Mouse (Mus musculus) midbrain, embryonic 16.5 days (tissue): ENCODE data around the gene Lctl. TPM values are rescaled to one million over a fixed set of nuclear protein-coding genes. Genes with fewer than 3 reads are reported as not detected.
"Not testable (repeated sequence)": the region's sequence is repeated elsewhere in the genome, so short reads cannot be mapped to it uniquely, and the experiment has no call there.

ENCODE experiments used
- ATAC-seq: fragments of 200-750 bp; cut with Nextera tagmentation; 2 replicates; pipeline ENCODE4 v1.8.0; 2017; ENCODE audit warnings: moderate TSS enrichment
- H3K27ac ChIP-seq: fragments of 300-500 bp; sonication (generic); 2 replicates; pipeline ENCODE4 v1.5.1; 2014; ENCODE audit warnings: mild to moderate bottlenecking, low read length, mixed read lengths
- H3K27me3 ChIP-seq: fragments of 300-500 bp; sonication (generic); 2 replicates; pipeline ENCODE4 v1.6.1; 2014; ENCODE audit warnings: low read depth, low read length, mixed read lengths; ENCODE audit not compliant: control insufficient read depth, insufficient read depth
- H3K36me3 ChIP-seq: fragments of 300-500 bp; sonication (generic); 2 replicates; pipeline ENCODE4 v1.6.1; 2014; ENCODE audit warnings: mild to moderate bottlenecking, low read length, moderate library complexity, mixed read lengths; ENCODE audit not compliant: control insufficient read depth, insufficient read depth
- H3K4me1 ChIP-seq: fragments of 300-500 bp; sonication (generic); 2 replicates; pipeline ENCODE4 v1.6.1; 2014; ENCODE audit warnings: mild to moderate bottlenecking, low read length, mixed read lengths; ENCODE audit not compliant: control insufficient read depth, insufficient read depth
- H3K4me2 ChIP-seq: fragments of 300-500 bp; sonication (generic); 2 replicates; pipeline ENCODE4 v1.6.1; 2014; ENCODE audit warnings: mild to moderate bottlenecking, low read length, mixed read lengths
- H3K4me3 ChIP-seq: fragments of 300-500 bp; sonication (generic); 2 replicates; pipeline ENCODE4 v1.5.1; 2014; ENCODE audit warnings: low read depth, mild to moderate bottlenecking, low read length, moderate library complexity, mixed read lengths
- H3K9ac ChIP-seq: fragments of 300-500 bp; sonication (generic); 2 replicates; pipeline ENCODE4 v1.6.1; 2014; ENCODE audit warnings: low read depth, low read length, mixed read lengths
- H3K9me3 ChIP-seq: fragments of 300-500 bp; sonication (generic); replicated peaks from 2 replicates; pipeline ENCODE4 v1.6.1; 2014; ENCODE audit warnings: mild to moderate bottlenecking, low read length, mixed read lengths; ENCODE audit not compliant: control insufficient read depth, poor library complexity, severe bottlenecking
- WGBS: fragments of 180-500 bp; shearing (Covaris S2); extraction: QIAGEN DNeasy Blood & Tissue Kit; methylation state at CpG from one replicate; pipeline ENCODE4 v1.1.7; 2014; 5-methylcytosine and 5-hydroxymethylcytosine counted together
- polyA plus RNA-seq: library from polyadenylated mRNA; unstranded; fragments of >200 nt; fragmentation: Nextera tagmentation; extraction: Ambion mirVana; gene quantifications from 2 replicates; pipeline ENCODE4 v1.2.1, GENCODE M21; 2015

Gene Lctl
- polyA plus RNA-seq, 1 experiment from 2014 or later = not detected

DNA sequence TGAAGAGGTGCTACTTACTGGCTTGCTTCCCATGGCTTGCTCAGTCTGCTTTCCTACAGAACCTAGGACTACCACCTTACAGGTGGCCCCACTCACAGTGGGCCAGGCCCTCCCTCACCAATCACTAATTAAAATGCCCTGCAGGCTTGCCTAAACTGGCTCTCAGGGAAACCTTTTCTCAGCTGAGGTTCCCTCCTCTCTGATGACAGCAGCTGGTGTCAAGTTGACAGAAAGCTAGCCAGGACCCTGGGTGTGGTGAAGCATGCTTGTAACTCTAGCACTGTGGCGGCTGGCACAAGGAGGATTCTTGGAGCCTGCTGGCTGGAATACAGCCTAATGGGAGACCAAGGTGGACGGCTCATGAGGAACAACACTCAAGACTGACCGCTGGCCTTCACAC lies 8.4 kb downstream of the Lctl start:
- Histone ChIP-seq H3K4me2 (no peak overlapping the region), H3K27me3 (no peaks in the 10 kb centered on the region), H3K4me3 (no peak overlapping the region), H3K27ac (no peak overlapping the region), H3K4me1 (no peaks in the 10 kb centered on the region), H3K9ac (no peak overlapping the region), H3K9me3 (no peaks in the 10 kb centered on the region), H3K36me3 (no peaks in the 10 kb centered on the region)
- no peak for ATAC-seq
- WGBS = 83% methylated on average over 3 of the region's 3 CpGs

DNA sequence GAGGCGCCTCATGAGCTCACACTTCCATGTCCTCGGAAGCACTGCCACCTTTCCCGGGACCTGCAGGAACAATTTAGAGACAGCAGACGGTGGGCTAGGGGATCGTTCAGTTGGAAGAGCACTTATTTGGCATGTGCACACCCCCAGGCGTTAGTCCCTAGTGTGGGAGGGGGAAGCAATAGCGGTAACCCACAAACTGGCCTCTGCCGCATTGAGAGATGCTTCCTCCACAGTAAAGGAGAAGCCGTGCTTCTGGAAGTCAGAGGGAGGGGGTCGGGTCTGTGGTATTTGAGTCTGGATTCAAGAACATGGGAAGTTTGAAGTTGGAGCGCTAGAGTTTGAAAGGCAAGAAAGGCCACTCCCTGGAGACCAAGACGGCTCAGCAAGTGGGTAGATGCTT lies 9.2 kb downstream of the Lctl start:
- 76% methylated on average over 11 of the region's 12 CpGs for WGBS
- no peaks in the 10 kb centered on the region for H3K27me3 ChIP-seq
- H3K27ac ChIP-seq = no peak overlapping the region
- H3K36me3 ChIP-seq = no peaks in the 10 kb centered on the region
- H3K9ac ChIP-seq = no peak overlapping the region
- H3K4me1 ChIP-seq = no peaks in the 10 kb centered on the region
- H3K4me2 ChIP-seq = no peak overlapping the region
- H3K4me3 ChIP-seq = no peak overlapping the region
- ATAC-seq = no peak
- no peaks in the 10 kb centered on the region for H3K9me3 ChIP-seq

DNA sequence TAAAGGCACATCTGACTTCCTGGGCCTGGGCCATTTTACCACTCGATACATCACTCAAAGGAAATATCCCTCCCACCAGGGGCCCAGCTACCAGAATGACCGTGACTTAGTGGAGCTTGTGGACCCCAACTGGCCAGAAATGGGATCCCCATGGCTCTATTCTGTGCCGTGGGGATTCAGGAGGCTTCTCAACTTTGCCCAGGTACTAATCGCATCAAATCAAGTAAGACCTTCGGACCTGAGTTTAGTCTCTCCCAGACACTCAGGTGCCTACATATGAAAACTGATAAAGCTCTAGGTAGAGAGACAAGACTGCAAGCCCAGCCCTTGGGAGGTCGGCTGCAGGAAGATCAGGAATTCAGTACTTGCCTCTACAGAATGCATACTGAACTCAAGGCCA lies 14.7 kb downstream of the Lctl start:
- no peaks in the 10 kb centered on the region for H3K36me3 ChIP-seq
- no peak overlapping the region for H3K27ac ChIP-seq
- no peaks in the 10 kb centered on the region for H3K27me3 ChIP-seq
- no peaks in the 10 kb centered on the region for H3K4me1 ChIP-seq
- no peak overlapping the region for H3K4me2 ChIP-seq
- no peak overlapping the region for H3K9ac ChIP-seq
- no peak overlapping the region for H3K4me3 ChIP-seq
- no peak for ATAC-seq
- no peaks in the 10 kb centered on the region for H3K9me3 ChIP-seq
- 85% methylated on average over 6 of the region's 6 CpGs for WGBS

DNA sequence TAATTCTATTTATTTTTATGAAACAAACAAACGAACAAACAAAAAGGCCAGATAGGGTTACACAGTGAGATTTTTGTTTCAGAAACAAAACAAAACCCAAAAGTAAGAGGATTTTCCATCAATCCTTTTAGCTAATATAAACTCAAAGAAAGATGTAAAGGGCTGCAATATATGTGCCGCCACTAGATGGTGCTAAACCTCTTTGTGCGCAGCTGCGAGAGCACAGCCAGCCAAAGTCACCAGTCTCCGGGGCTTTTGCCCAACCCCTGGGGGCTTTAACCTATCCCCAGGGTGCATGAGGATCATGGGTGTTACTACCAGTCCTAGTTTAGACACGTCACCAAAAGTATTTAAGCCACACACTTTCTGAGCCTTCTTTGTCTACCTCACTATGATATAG lies 21.9 kb downstream of the Lctl start:
- 6% methylated on average over 6 of the region's 6 CpGs for WGBS
- H3K4me3 ChIP-seq, H3K4me1 ChIP-seq, H3K27ac ChIP-seq, H3K9me3 ChIP-seq, ATAC-seq, H3K27me3 ChIP-seq, H3K36me3 ChIP-seq, H3K9ac ChIP-seq: not testable (repeated sequence)
- 0 out of 2 replicates have a peak overlapping the region, but pooled peaks have one; percentile 19 for H3K4me2 ChIP-seq

DNA sequence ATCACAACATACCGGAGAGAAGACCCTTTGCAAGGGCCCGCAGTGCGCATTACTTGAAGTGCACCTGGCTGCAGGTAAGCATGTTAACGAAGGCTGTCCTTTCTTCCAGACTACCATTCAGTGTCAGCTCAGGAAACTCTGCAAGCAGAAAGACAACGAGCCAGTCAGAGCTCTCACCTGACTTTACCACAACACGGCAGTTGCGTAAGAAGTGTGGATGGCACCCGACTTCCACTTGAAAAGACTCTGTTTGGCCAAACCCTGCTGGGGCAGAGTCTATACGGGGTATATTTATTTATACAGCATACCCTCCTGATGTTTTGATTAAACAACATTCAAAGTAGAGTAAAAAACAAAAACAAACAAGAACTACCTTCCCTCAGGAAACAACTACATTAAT lies 22.9 kb downstream of the Lctl start:
- Histone ChIP-seq H3K4me2 (no peak overlapping the region), H3K9ac (no peak overlapping the region), H3K36me3 (no peaks in the 10 kb centered on the region), H3K4me3 (no peak overlapping the region), H3K27ac (no peak overlapping the region), H3K9me3 (no peaks in the 10 kb centered on the region), H3K4me1 (no peaks in the 10 kb centered on the region), H3K27me3 (no peaks in the 10 kb centered on the region)
- 90% methylated on average over 9 of the region's 9 CpGs for WGBS
- no peak for ATAC-seq

DNA sequence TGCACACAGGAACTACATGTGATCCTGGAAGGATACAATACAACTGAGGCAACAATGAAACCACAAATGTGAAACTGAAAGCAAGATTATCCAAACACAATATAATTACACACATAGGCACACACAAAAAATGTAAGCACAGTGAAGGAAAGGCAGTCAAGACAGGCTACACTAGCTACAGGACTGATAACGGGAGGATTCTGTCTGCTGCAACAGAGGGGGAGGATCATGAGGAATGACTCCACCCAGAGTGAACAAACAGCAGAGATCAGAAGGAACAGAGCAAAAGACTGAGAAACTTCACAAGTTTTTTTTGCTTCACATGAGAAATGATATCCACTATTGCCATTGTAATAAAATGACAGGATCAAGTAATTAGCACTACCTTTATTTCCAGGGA lies 39.7 kb downstream of the Lctl start:
- H3K9me3 ChIP-seq = no peaks in the 10 kb centered on the region
- ATAC-seq = no peak
- 0 out of 2 replicates have a peak, but pooled peaks cover 3% of the 10 kb centered on the region for H3K36me3 ChIP-seq
- no peak overlapping the region for H3K27ac ChIP-seq
- 92% methylated on average over 1 of the region's 1 CpGs for WGBS
- no peaks in the 10 kb centered on the region for H3K4me1 ChIP-seq
- no peak overlapping the region for H3K4me2 ChIP-seq
- H3K27me3 ChIP-seq = no peaks in the 10 kb centered on the region
- H3K4me3 ChIP-seq = no peak overlapping the region
- no peak overlapping the region for H3K9ac ChIP-seq

DNA sequence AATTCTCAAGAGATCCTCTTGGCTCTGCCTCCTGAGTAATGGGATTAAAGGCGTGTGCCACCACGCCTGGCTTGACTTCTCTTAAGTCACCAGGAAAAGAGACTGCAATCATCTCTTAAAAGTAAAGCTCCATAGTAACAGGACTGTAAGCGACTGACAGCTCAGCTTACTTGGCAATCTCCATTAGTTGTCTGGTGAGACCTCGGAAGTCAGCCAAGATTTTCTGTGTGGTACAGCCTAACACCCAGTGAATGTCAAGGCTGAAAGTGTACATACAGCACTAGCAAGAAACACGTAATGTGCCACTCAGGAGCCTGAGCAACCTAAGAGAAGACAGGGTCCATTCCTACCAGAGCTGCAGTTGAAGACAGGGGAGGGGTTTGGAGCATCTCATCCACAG lies 43.5 kb downstream of the Lctl start:
- Histone ChIP-seq H3K4me3 (no peak overlapping the region), H3K9ac (no peak overlapping the region), H3K27ac (no peak overlapping the region), H3K4me2 (no peak overlapping the region), H3K36me3 (0 out of 2 replicates have a peak, but pooled peaks cover 3% of the 10 kb centered on the region), H3K9me3 (no peaks in the 10 kb centered on the region), H3K27me3 (no peaks in the 10 kb centered on the region), H3K4me1 (no peaks in the 10 kb centered on the region)
- WGBS = 91% methylated on average over 5 of the region's 5 CpGs
- ATAC-seq = no peak

DNA sequence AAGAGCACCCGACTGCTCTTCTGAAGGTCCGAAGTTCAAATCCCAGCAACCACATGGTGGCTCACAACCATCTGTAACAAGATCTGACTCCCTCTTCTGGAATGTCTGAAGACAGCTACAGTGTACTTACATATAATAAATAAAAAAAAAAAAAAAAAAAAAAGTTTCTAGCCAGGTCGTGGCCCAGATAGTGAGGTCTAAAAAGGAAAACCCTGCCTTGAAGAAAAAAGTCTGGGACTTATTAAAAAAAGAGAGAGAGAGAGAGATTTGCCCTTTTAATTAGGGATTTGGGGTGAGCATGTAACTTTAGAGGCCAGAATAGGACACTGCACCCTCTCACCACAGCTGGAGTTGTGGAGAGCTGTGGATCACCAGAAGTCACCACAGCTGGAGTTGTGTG lies 53.0 kb downstream of the Lctl start:
- not testable (repeated sequence) for H3K9ac ChIP-seq, H3K27ac ChIP-seq, H3K27me3 ChIP-seq, H3K4me3 ChIP-seq, H3K4me2 ChIP-seq, H3K36me3 ChIP-seq, H3K9me3 ChIP-seq, ATAC-seq
- 87% methylated on average over 3 of the region's 3 CpGs for WGBS
- H3K4me1 ChIP-seq = peaks cover 14% of the 10 kb centered on the region

DNA sequence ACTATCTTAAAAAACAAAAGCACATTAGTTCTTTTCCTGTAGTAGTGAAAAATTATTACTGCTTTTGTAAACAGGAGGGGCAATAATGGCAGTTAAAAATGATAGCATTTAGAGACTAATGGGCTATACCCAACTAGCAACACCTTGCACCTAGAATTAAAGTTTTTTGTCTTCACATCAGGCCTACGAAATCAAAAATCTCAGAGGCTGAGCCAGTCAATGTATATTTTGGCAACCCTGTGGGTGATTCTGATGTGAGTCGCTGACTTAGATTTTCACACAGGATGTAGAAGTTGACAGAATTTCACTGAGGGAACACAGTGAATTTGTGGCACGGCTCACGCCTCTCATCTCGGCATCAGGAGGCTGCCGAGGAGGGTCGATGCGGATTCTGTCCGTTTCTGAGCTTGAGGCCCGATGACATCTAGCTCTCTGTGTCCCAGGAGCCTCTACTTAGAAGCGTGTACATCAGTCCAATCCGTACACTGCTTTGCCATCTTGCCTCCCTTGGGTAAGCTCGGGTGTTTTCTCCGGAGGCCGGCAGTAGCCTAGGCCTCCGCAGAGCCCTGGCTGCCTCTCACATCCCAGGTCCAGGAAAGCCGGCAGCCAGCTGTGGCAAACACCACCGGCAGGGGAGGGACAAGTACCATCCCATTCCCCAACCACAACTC lies 55.3 kb downstream of the Lctl start:
- peaks cover 16% of the 10 kb centered on the region for H3K4me1 ChIP-seq
- H3K27me3 ChIP-seq = no peaks in the 10 kb centered on the region
- peak overlapping the region; percentile 77 for H3K27ac ChIP-seq
- H3K36me3 ChIP-seq = peaks cover 17% of the 10 kb centered on the region
- ATAC-seq = peak; percentile 77; the same call in 1 of the 2 replicates
- H3K4me2 ChIP-seq = peak overlapping the region; percentile 86
- H3K4me3 ChIP-seq = peak overlapping the region; percentile 77
- 4% methylated on average over 18 of the region's 18 CpGs for WGBS
- H3K9ac ChIP-seq = peak overlapping the region; percentile 65
- H3K9me3 ChIP-seq = no peaks in the 10 kb centered on the region
